Mouse (Mus musculus) small intestine, adult 2 months (tissue): ENCODE data around the gene Tdrd9.

Experiments used
- CTCF ChIP-seq: fragments of 200-500 bp; IDR thresholded peaks from 2 replicates; pipeline ENCODE4 v1.5.1; 2012; ENCODE audit warnings: low read depth, mild to moderate bottlenecking, control low read depth, inconsistent platforms, low read length, moderate library complexity, mixed read lengths; ENCODE audit not compliant: insufficient replicate concordance, insufficient read length; ENCODE audit errors: extremely low read depth
- POLR2A ChIP-seq: fragments of 200-500 bp; IDR thresholded peaks from 2 replicates; pipeline ENCODE4 v1.6.1; 2012; ENCODE audit warnings: low read depth, mild to moderate bottlenecking, control low read depth, inconsistent platforms, low read length, moderate library complexity

DNA sequence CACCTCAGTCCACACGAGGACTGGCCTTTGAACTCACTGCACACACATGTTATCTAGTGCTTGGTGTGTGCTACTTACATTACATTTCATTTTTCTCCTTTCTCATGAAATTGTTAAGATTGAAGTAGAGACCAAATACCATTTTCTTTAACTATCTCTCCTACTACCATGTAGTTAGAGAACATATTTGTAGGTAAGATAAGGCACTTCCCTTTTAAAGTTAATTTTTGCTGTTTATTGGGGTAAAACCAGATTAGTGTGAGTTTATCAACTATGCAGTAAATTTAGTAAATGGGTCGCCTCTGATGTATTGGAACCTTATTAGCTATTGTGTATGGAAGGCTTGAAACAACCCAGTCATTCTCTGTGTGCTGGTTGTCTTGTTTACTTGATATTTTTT, 11.8 kb downstream of the Tdrd9 start:
- TF ChIP-seq POLR2A (no peak), CTCF (no peak)
